Mouse (Mus musculus) adrenal gland, postnatal 4 days (tissue): ENCODE measurements around the gene Gipr. TPM values are rescaled to one million over a fixed set of nuclear protein-coding genes. Genes with fewer than 3 reads are reported as not detected.

Experiments
- microRNA-seq: library from miRNA; unstranded; fragments of <30 nt; microRNA quantifications from one replicate; pipeline ENCODE4 v1.2.0, GENCODE M21; 2021
- total RNA-seq, 2 experiments: library from RNA; stranded (reverse); gene quantifications; 2 replicates each; pipeline ENCODE4 v1.2.3; 2021

Gene Gipr
- total RNA-seq, 2 experiments from 2014 or later, result 1.9 to 2.5 TPM

Small RNA genes lying within 50 kb of the gene (microRNA-seq; reads per million reads assigned to microRNA genes)
- gene Mir330, result 419 reads per million, percentile 64 among the genes with 10 or more reads in this experiment

Other genes starting within 250 kb of the Gipr start
- 1 to 10 TPM; 7.8 to 8.2 TPM for gene Nova2, start 240.2 kb downstream of the Gipr start, total RNA-seq
- under 1 TPM in 1 of 2 experiments, not detected in 1; 0.20 TPM for gene Nanos2, start 178.7 kb downstream of the Gipr start, total RNA-seq
- 1 to 10 TPM; 7.2 to 8.3 TPM for gene Mypop, start 174.9 kb downstream of the Gipr start, total RNA-seq
- 10 to 100 TPM; 44.3 to 49.1 TPM for gene Irf2bp1, start 162.1 kb downstream of the Gipr start, total RNA-seq
- gene Foxa3, start 142.6 kb downstream of the Gipr start, total RNA-seq, result 1 to 10 TPM in 1 of 2 experiments, under 1 TPM in 1; 0.50 to 4.5 TPM
- gene Sympk, start 141.8 kb downstream of the Gipr start, total RNA-seq, result 100 to 1,000 TPM; 109 to 119 TPM
- not detected for gene Rsph6a, start 111.4 kb downstream of the Gipr start, total RNA-seq
- 10 to 100 TPM; 67.0 to 70.3 TPM for gene Dmwd, start 89.9 kb downstream of the Gipr start, total RNA-seq
- 10 to 100 TPM; 70.0 to 74.7 TPM for gene Dmpk, start 82.3 kb downstream of the Gipr start, total RNA-seq
- gene Six5, start 71.5 kb downstream of the Gipr start, total RNA-seq, result 10 to 100 TPM; 23.4 to 25.3 TPM
- gene Gm4969, start 47.8 kb downstream of the Gipr start, total RNA-seq, result under 1 TPM; 0.59 to 0.98 TPM
- 10 to 100 TPM; 13.7 to 14.6 TPM for gene Fbxo46, start 46.3 kb downstream of the Gipr start, total RNA-seq
- gene Qpctl, start 16.8 kb downstream of the Gipr start, total RNA-seq, result 10 to 100 TPM; 16.1 TPM
- gene Snrpd2, start 16.4 kb downstream of the Gipr start, total RNA-seq, result 100 to 1,000 TPM; 111 to 116 TPM
- 10 to 100 TPM; 44.8 to 46.7 TPM for gene Eml2, start 10.3 kb upstream of the Gipr start, total RNA-seq
- 1 to 10 TPM; 4.5 to 4.8 TPM for gene Gpr4, start 46.4 kb upstream of the Gipr start, total RNA-seq
- gene Opa3, start 62.2 kb upstream of the Gipr start, total RNA-seq, result 10 to 100 TPM; 23.6 to 24.1 TPM
- gene Vasp, start 105.7 kb upstream of the Gipr start, total RNA-seq, result 10 to 100 TPM; 83.7 to 89.3 TPM
- under 1 TPM in 1 of 2 experiments, not detected in 1; 0.39 TPM for gene Ppm1n, start 113.9 kb upstream of the Gipr start, total RNA-seq
- 10 to 100 TPM; 19.3 to 28.8 TPM for gene Rtn2, start 116.5 kb upstream of the Gipr start, total RNA-seq
- gene Fosb, start 143.9 kb upstream of the Gipr start, total RNA-seq, result under 1 TPM; 0.85 to 0.98 TPM
- 10 to 100 TPM; 38.6 to 45.2 TPM for gene Ercc1, start 178.7 kb upstream of the Gipr start, total RNA-seq
- gene Cd3eap, start 193.4 kb upstream of the Gipr start, total RNA-seq, result 10 to 100 TPM; 14.1 to 16.1 TPM
- gene Ppp1r13l, start 193.6 kb upstream of the Gipr start, total RNA-seq, result 1 to 10 TPM; 9.1 to 9.6 TPM
- 10 to 100 TPM; 39.6 to 41.6 TPM for gene Ercc2, start 215.9 kb upstream of the Gipr start, total RNA-seq
- 1 to 10 TPM; 2.6 to 3.9 TPM for gene Klc3, start 238.0 kb upstream of the Gipr start, total RNA-seq
- gene Ckm, start 238.6 kb upstream of the Gipr start, total RNA-seq, result 100 to 1,000 TPM; 103 to 234 TPM